Mouse (Mus musculus) granulocyte monocyte progenitor cell, adult 5-6 weeks (primary cell): Measurements from ENCODE around the gene Rev3l. TPM values are rescaled to one million over a fixed set of nuclear protein-coding genes. Genes with fewer than 3 reads are reported as not detected.
"Not testable (repeated sequence)": the region's sequence is repeated elsewhere in the genome, so short reads cannot be mapped to it uniquely, and the experiment has no call there.

ENCODE experiments used
- ATAC-seq: replicated peaks from 2 replicates; pipeline ENCODE4 v1.8.0; 2016; ENCODE audit warnings: mild to moderate bottlenecking, moderate TSS enrichment, inconsistent platforms; ENCODE audit not compliant: poor library complexity, severe bottlenecking
- total RNA-seq, 2 experiments: library from RNA; stranded (forward) in 1 of 2; stranded (reverse) in 1 of 2; fragments of 200-712, 200-1000 nt in 1 of 2; fragments of >200 nt in 1 of 2; fragmentation: Nextera tagmentation in 1 of 2; gene quantifications; 2 replicates each; pipeline ENCODE4 v1.2.3; 2014 to 2017

Rev3l gene
- total RNA-seq, 2 experiments from 2014 or later, result 23.5 to 47.6 TPM

GRCm38 (mm10) chr10:39776927-39777326 is 45.0 kb downstream of the Rev3l start:
- ATAC-seq, result no peak

- ATAC-seq, result no peak
Measured at GRCm38 (mm10) chr10:39778305-39778704, 46.4 kb downstream of the Rev3l start.

GRCm38 (mm10) chr10:39785241-39785640 is 53.3 kb downstream of the Rev3l start:
- ATAC-seq, result peak; percentile 58

GRCm38 (mm10) chr10:39793295-39793694 is 61.4 kb downstream of the Rev3l start:
- peak; percentile 40; the same call in 1 of the 2 replicates for ATAC-seq

GRCm38 (mm10) chr10:39811507-39811906 is 79.6 kb downstream of the Rev3l start:
- ATAC-seq, result peak; percentile 89

GRCm38 (mm10) chr10:39842621-39843020 is 110.7 kb downstream of the Rev3l start:
- ATAC-seq, result no peak

- no peak for ATAC-seq
Measured at GRCm38 (mm10) chr10:39865509-39865908, 133.6 kb downstream of the Rev3l start.

- ATAC-seq, result no peak
Measured at GRCm38 (mm10) chr10:39888621-39889020, 156.7 kb downstream of the Rev3l start.

- peak; percentile 29 for ATAC-seq
Measured at GRCm38 (mm10) chr10:39893702-39894697, 162.1 kb downstream of the Rev3l start.

- ATAC-seq, result no peak
Measured at GRCm38 (mm10) chr10:39896503-39896902, 164.6 kb downstream of the Rev3l start.

- ATAC-seq, result peak; percentile 89
Measured at GRCm38 (mm10) chr10:39898874-39899371, 167.0 kb downstream of the Rev3l start, which contains the start of gene Mfsd4b4. Mfsd4b4 (minus strand) TSS chr10:39899238.

GRCm38 (mm10) chr10:39904191-39904590 is 172.3 kb downstream of the Rev3l start:
- no peak for ATAC-seq

- no peak for ATAC-seq
Measured at GRCm38 (mm10) chr10:39906799-39907658, 175.1 kb downstream of the Rev3l start.

- ATAC-seq, result peak; percentile 55
Measured at GRCm38 (mm10) chr10:39908768-39909441, 177.0 kb downstream of the Rev3l start.

- no peak for ATAC-seq
Measured at GRCm38 (mm10) chr10:39912616-39913015, 180.7 kb downstream of the Rev3l start.

- not testable (repeated sequence) for ATAC-seq
Measured at GRCm38 (mm10) chr10:39924556-39924955, 192.6 kb downstream of the Rev3l start.
